Mouse (Mus musculus) embryonic facial prominence, embryonic 14.5 days (tissue): ENCODE results near the gene Nt5m. TPM values are rescaled to one million over a fixed set of nuclear protein-coding genes. Genes with fewer than 3 reads are reported as not detected.
A peak's percentile ranks its signal among the peaks of the same experiment; 100 is the strongest.

Experiments used
- ATAC-seq: fragments of 200-750 bp; cut with Nextera tagmentation; 2 replicates; pipeline ENCODE4 v1.8.0; 2017; ENCODE audit warnings: low read depth, moderate number of reproducible peaks, moderate TSS enrichment
- DNase-seq: peaks from one replicate; pipeline ENCODE4 v3.0.0-alpha.2; 2015; ENCODE audit warnings: low spot score
- H3K27ac ChIP-seq: fragments of 300-500 bp; sonication (generic); replicated peaks from 2 replicates; pipeline ENCODE4 v1.5.1; 2014; ENCODE audit warnings: low read depth, mild to moderate bottlenecking, low read length, moderate library complexity
- H3K27me3 ChIP-seq: fragments of 300-500 bp; sonication (generic); replicated peaks from 2 replicates; pipeline ENCODE4 v1.6.1; 2014; ENCODE audit warnings: low read length; ENCODE audit not compliant: control insufficient read depth, insufficient read depth
- H3K36me3 ChIP-seq: fragments of 300-500 bp; sonication (generic); 2 replicates; pipeline ENCODE4 v1.6.1; 2014; ENCODE audit warnings: low read length, mixed read lengths; ENCODE audit not compliant: control insufficient read depth, insufficient read depth
- H3K4me1 ChIP-seq: fragments of 300-500 bp; sonication (generic); 2 replicates; pipeline ENCODE4 v1.6.1; 2014; ENCODE audit warnings: antibody characterized with exemption, low read length; ENCODE audit not compliant: control insufficient read depth, insufficient read depth
- H3K4me2 ChIP-seq: fragments of 300-500 bp; sonication (generic); 2 replicates; pipeline ENCODE4 v1.6.1; 2014; ENCODE audit warnings: low read depth, mild to moderate bottlenecking, low read length, moderate library complexity, mixed read lengths
- H3K4me3 ChIP-seq: fragments of 300-500 bp; sonication (generic); 2 replicates; pipeline ENCODE4 v1.5.1; 2014; ENCODE audit warnings: low read depth, mild to moderate bottlenecking, low read length
- H3K9ac ChIP-seq: fragments of 300-500 bp; sonication (generic); 2 replicates; pipeline ENCODE4 v1.6.1; 2014; ENCODE audit warnings: low read depth, mild to moderate bottlenecking, low read length, moderate library complexity, mixed read lengths
- H3K9me3 ChIP-seq: fragments of 300-500 bp; sonication (generic); 2 replicates; pipeline ENCODE4 v1.6.1; 2016; ENCODE audit warnings: low read length; ENCODE audit not compliant: control insufficient read depth
- WGBS: fragments of 180-500 bp; shearing (Covaris S2); extraction: QIAGEN DNeasy Blood & Tissue Kit; methylation state at CpG from one replicate; pipeline ENCODE4 v1.1.7; 2014; 5-methylcytosine and 5-hydroxymethylcytosine counted together
- polyA plus RNA-seq: library from polyadenylated mRNA; unstranded; fragments of >200 nt; fragmentation: Nextera tagmentation; extraction: Ambion mirVana; gene quantifications from 2 replicates; pipeline ENCODE4 v1.2.1, GENCODE M21; 2014

Gene Nt5m
- 34.6 and 37.5 TPM in 2 replicates for polyA plus RNA-seq

DNA sequence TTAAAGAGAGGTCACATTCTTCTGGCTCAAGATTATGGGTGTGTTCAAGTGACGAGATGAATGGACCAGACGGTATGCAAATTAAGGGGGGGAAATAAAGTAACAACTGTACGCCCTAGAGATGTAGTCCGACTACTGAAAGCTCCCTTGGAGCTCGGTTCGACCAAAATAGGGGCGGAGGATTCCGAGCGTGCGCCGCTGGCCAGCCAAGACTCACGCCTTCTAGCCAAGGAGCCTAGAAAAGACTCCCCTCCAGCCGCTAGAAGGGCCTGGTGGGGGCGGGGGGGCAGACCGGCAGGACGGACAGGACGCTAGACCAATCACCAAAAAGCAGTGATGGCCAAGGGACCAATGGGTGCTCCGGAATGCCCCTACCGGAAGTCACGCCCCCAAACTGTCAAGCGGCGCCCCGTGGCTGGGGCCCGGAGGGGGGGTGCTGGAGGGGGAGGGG, at the start of gene Nt5m:
Gene Nt5m, plus strand, starts transcription at position 440 of the 451 bp plus-strand sequence.
- ATAC-seq (peak; percentile 97), DNase-seq (peak; percentile 97)
- WGBS: under 1% methylated on average over 16 of the region's 24 CpGs
- Histone ChIP-seq H3K9me3 (no peaks in the 10 kb centered on the region), H3K9ac (peak within 1 kb of the TSS; percentile 97), H3K27ac (peak within 1 kb of the TSS; percentile 99), H3K36me3 (peaks cover 33% of the 10 kb centered on the region), H3K4me1 (peaks cover 14% of the 10 kb centered on the region), H3K4me2 (peak within 1 kb of the TSS; percentile 74), H3K27me3 (no peaks in the 10 kb centered on the region), H3K4me3 (peak within 1 kb of the TSS; percentile 96)

DNA sequence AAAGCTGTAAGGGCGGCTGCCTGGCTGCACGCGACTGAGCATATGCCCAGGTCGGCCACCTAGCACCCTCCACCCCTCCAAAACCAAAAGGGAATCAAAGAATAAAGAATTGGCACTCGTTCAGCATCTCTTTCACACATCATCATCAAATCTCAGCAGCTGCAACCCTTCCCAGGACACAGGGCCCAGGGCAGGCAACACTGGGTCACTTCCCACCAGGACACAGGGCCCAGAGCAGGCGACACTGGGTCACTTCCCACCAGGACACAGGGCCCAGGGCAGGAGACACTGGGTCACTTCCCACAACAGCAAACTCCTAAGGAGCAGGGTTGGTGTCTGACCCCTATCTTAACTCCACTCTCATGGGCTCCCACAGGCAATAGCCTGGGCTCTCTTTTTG, 45.9 kb upstream of the Nt5m start:
- Histone ChIP-seq H3K9me3 (no peaks in the 10 kb centered on the region), H3K4me3 (no peak overlapping the region), H3K36me3 (peaks cover 74% of the 10 kb centered on the region), H3K27me3 (no peaks in the 10 kb centered on the region), H3K4me2 (no peak overlapping the region), H3K27ac (no peak overlapping the region), H3K4me1 (no peaks in the 10 kb centered on the region), H3K9ac (no peak overlapping the region)
- ATAC-seq (no peak), DNase-seq (no peak)
- WGBS: 94% methylated on average over 6 of the region's 6 CpGs

DNA sequence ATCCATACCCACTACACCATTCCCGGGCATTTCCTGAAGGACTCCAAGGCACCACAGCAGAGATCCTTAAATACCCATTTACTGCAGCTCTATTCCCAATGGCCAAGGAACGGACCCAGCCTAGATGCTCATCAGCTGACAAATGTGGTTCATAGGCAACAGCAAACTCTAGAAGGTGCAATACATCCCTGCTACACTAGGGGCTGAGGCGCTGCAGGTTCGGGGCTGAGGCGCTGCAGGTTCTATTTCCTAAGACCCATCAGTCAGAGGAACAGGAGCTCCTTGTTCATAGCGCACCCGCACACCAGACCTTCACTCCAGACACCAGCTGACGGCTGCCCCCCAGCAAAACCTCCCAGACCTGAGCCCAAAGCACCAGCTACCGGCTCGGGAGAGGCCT, 38.8 kb upstream of the Nt5m start:
- Histone ChIP-seq H3K4me3 (no peak overlapping the region), H3K9ac (no peak overlapping the region), H3K9me3 (no peaks in the 10 kb centered on the region), H3K4me1 (no peaks in the 10 kb centered on the region), H3K27ac (no peak overlapping the region), H3K36me3 (peaks cover 98% of the 10 kb centered on the region), H3K27me3 (no peaks in the 10 kb centered on the region), H3K4me2 (no peak overlapping the region)
- 93% methylated on average over 10 of the region's 10 CpGs for WGBS
- no peak for DNase-seq
- no peak for ATAC-seq

DNA sequence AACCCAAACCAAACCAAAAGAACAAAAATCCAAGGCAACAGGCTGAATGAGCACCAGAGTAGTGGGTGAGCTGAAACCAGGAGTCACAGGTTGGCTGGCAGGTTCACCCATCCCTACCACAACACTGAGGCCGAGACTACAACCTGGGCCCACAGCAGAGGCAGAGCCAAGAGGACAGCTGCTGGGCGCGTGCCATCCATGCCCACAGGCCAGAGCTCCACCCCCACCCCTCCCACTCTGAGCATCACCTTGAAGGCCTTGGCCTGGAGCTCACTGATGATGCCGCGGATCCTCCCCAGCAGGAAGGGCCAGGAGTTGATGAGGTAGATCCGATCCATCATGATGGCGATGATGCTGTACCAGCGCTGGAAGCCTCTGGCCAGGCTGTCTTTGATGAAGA, 37.4 kb upstream of the Nt5m start:
- DNase-seq (no peak), ATAC-seq (no peak)

DNA sequence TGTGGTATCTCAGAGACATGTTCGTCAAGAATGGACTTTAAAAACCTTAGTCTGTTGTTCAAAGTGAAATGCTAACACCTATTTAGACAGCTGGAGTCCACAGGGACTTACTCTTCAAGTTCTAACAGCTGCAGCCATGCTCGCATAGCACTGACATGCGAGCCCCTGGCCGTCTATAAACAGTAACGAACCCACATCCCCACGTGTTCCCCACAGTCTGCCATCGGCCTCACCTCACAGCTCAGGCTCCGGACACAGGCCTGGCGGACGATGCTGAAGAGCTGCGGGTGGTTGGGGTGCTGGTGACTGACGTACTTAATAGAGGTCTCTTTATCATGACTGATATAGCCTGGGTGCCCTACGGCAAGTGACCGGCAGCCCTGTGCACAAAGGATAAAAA, 35.7 kb upstream of the Nt5m start:
- peak; percentile 48 for DNase-seq
- ATAC-seq: no peak
- Histone ChIP-seq H3K4me2 (no peak overlapping the region), H3K4me3 (no peak overlapping the region), H3K9ac (no peak overlapping the region), H3K36me3 (peaks cover 92% of the 10 kb centered on the region), H3K27me3 (no peaks in the 10 kb centered on the region), H3K27ac (no peak overlapping the region), H3K9me3 (no peaks in the 10 kb centered on the region), H3K4me1 (peaks cover 3% of the 10 kb centered on the region)
- WGBS: 85% methylated on average over 14 of the region's 14 CpGs

More for the DNA sequence above, 37.4 kb upstream of the Nt5m start:
- Histone ChIP-seq H3K36me3 (peaks cover 98% of the 10 kb centered on the region), H3K4me1 (no peaks in the 10 kb centered on the region), H3K9ac (no peak overlapping the region), H3K9me3 (no peaks in the 10 kb centered on the region), H3K27me3 (no peaks in the 10 kb centered on the region), H3K4me2 (no peak overlapping the region), H3K4me3 (no peak overlapping the region), H3K27ac (no peak overlapping the region)
- 94% methylated on average over 5 of the region's 8 CpGs for WGBS

DNA sequence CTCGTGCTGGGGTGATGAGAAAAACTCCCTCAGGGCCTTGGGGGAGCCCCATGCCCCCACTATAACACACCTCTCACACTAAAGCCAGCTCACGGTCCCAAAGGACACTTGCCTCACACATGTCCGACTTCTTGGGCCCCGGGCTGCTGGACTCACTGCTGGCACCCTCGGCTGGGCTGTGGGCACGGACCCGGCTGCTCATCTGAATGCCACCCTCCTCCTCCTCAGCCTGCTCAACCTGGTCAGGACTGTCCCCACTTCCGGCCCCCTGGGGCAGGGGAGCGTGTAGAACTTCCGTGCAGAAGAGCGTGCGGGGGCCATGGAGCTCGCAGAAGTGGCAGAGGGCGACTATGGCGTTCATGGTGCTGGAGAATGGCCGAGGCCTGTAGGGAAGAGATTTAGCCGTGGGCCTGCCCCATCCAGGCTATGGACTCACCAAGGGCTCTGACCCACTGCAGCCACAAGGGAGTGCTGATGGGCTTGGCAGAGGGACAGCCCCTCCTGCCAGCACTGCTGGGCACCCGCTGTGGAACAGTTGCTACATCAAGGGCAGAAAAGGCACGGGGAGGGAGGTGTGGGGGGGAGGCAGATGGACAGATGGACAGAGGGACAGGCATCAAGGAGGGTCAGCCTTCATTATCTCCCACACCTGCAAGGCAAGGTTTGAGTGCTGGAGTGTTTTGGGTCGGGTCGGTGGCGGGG, 34.7 kb upstream of the Nt5m start:
- DNase-seq: no peak
- ATAC-seq: no peak
- H3K4me3 ChIP-seq: no peak overlapping the region
- peaks cover 8% of the 10 kb centered on the region for H3K4me1 ChIP-seq
- H3K9ac ChIP-seq: no peak overlapping the region
- H3K9me3 ChIP-seq: no peaks in the 10 kb centered on the region
- H3K27me3 ChIP-seq: no peaks in the 10 kb centered on the region
- peaks cover 81% of the 10 kb centered on the region for H3K36me3 ChIP-seq
- no peak overlapping the region for H3K4me2 ChIP-seq
- WGBS: 91% methylated on average over 22 of the region's 22 CpGs
- H3K27ac ChIP-seq: no peak overlapping the region

DNA sequence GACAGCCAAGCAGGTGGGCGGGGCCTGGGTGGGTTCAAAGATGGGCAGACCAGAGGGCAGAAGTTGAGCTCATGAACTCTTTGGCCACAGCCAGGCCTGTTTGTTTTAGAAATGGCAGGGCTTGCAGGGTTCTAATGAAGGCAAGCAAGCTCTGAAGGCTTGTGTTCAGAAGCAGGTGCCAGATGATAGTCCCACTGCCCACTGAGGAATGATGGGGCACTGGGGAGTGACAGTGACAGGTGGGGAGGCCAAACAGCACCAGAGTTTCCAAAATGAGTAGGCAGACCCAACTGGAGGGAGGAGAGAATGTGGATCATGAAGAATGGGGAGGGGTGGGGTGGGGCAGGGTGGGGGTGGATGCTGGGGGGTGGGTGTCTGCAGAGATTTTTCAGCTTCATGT, 34.0 kb upstream of the Nt5m start:
- no peak overlapping the region for H3K27ac ChIP-seq
- peaks cover 74% of the 10 kb centered on the region for H3K36me3 ChIP-seq
- H3K4me3 ChIP-seq: no peak overlapping the region
- H3K4me1 ChIP-seq: peaks cover 8% of the 10 kb centered on the region
- ATAC-seq: no peak
- H3K9ac ChIP-seq: no peak overlapping the region
- 83% methylated on average over 1 of the region's 1 CpGs for WGBS
- DNase-seq: peak; percentile 45
- H3K4me2 ChIP-seq: no peak overlapping the region
- no peaks in the 10 kb centered on the region for H3K9me3 ChIP-seq
- no peaks in the 10 kb centered on the region for H3K27me3 ChIP-seq

DNA sequence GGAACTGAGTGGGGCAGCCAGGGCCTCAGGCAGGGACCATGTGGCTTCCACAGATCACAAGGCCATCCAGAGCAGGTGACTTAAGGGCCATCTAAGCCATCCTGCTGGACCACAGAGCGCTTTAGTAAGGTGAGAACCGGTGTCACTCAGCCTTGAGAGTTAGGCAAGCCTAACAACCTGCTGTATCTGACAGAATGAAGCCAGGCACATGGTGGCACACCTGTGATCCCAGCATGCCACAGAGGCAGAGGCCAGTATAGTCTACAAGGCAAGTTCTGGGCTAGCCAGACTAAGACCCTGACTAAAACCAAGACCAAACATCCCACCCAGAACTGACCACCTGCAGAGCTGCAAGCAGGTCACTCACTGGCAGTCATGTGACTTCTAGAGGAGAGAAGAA, 33.6 kb upstream of the Nt5m start:
- Histone ChIP-seq H3K9ac (no peak overlapping the region), H3K4me2 (no peak overlapping the region), H3K27me3 (no peaks in the 10 kb centered on the region), H3K36me3 (peaks cover 70% of the 10 kb centered on the region), H3K9me3 (no peaks in the 10 kb centered on the region), H3K27ac (no peak overlapping the region), H3K4me3 (no peak overlapping the region), H3K4me1 (peaks cover 10% of the 10 kb centered on the region)
- no peak for ATAC-seq
- no peak for DNase-seq
- WGBS: 83% methylated on average over 2 of the region's 2 CpGs
